Mouse (Mus musculus): ENCODE data around the gene Psmc5. TPM values are rescaled to one million over a fixed set of nuclear protein-coding genes. Genes with fewer than 3 reads are reported as not detected.
"Not testable (repeated sequence)": the region's sequence is repeated elsewhere in the genome, so short reads cannot be mapped to it uniquely, and the experiment has no call there.

Gene Psmc5
- total RNA-seq (2021), result 100 to 1,000 TPM; 109 TPM
- long read RNA-seq, experiment 1, transcript Psmc5-201 (11 exons, 1,316 nt), result major isoform, 164 of 169 reads
- long read RNA-seq, experiment 1, partial matches to known transcripts, result 4 of 169 reads
- long read RNA-seq, experiment 1, other reads (novel, unspliced or antisense), result 1 of 169 reads
- long read RNA-seq, experiment 2, transcript Psmc5-201 (11 exons, 1,316 nt), result major isoform, 83 of 95 reads
- long read RNA-seq, experiment 2, partial matches to known transcripts, result 10 of 95 reads
- long read RNA-seq, experiment 2, other reads (novel, unspliced or antisense), result 1 of 95 reads

DNA sequence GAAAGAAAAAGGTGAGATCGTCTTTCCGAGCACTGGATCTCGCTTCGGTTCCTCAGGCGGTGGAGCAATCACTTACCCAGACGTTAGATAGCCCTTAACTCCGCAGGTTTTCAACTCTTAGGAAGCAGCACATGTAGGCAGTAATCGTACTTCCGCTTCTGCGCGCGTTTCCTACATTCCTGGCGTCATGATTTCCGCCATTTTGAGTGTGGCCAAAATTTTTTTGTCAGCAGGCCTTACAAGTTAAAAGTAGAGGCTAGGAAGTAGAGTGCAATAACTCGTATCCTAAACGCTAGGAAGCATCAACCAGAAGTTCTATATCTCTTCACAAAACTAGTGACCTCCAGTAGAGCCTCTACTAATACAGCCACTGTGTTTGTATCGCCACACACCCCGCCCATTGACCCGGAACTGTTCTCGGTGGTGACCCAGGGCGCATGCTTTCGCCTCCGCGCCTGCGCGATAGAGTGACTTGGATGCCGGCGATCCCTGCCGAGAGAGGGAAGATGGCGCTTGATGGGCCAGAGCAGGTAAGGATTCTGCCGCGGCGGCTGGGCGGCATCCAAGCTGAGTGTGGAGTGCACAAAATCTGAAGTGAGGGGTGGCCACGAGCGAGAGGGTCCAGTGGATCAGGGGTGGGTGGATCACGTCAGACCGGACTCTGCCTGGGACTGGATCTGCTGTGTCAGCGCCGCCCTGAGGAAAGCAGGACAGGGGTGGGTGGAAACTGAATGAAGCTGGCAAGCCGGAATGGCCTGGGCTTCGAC is at the start of gene Psmc5, which contains the start of gene Ftsj3:
Psmc5 (plus strand) TSS at position 470 of the 767 bp plus-strand sequence.
Ftsj3 (minus strand) TSS at position 395 of the 767 bp plus-strand sequence.
- DNase-seq, result peak; percentile 97 to 100

DNA sequence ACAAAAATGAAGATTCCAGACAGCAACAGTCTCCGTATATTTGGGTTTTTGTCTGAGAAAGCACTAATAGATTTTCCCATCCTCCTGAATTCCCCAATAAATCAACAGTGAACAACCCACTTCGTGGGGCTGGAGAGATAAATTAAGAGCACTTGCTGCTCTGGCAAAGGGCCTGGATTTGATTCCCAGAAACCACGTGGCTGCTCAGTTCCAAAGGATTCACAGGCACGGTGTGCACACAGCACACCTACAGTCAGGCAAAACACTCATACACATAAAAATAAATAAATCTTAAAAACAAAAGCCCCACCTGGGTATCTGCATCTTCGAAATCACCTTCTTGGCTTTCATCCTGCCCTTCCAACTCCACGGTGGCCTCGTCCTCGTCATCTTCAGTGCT is 43.2 kb upstream of the Psmc5 start:
- peak; percentile 33 to 55 for DNase-seq

DNA sequence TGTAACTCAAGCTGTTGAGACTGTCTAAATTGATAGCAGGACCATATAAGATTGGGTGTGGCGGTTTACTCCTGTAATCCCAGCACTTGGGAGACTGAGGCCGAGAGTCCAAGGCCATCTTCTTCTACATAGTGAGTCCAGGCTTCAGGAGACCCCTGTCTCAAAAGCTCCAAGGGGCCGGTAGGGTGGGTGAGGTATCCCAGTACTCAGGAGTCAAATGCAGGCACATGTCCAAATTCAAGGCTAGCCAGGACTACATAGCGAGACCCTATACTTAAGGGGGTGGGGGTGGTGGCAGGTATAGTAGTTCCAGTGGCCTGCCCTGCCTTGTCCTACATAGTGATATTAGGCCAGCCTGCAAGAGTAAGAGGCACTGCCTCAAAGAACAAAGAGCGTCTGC is 41.1 kb upstream of the Psmc5 start:
- no peak for DNase-seq

DNA sequence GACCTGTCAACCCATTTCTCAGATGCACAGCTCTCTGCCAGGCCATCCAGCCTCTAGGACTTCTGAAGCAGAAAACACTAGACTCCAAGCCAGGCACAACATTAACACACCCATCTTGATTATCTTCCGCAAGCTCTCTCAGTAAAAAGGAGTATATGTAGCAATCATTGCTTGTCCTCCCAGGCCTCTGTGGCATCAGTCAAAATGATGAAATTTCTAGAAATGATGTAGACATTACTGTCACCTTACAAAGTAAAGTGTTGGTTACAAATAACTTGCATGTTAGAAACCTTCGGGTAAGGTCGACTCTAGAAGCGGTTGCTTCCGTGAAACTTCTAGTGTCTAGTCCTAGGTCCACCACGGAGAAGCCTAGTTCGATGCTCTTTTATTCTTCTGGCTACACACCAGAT is 40.5 kb upstream of the Psmc5 start:
- DNase-seq, result no peak

DNA sequence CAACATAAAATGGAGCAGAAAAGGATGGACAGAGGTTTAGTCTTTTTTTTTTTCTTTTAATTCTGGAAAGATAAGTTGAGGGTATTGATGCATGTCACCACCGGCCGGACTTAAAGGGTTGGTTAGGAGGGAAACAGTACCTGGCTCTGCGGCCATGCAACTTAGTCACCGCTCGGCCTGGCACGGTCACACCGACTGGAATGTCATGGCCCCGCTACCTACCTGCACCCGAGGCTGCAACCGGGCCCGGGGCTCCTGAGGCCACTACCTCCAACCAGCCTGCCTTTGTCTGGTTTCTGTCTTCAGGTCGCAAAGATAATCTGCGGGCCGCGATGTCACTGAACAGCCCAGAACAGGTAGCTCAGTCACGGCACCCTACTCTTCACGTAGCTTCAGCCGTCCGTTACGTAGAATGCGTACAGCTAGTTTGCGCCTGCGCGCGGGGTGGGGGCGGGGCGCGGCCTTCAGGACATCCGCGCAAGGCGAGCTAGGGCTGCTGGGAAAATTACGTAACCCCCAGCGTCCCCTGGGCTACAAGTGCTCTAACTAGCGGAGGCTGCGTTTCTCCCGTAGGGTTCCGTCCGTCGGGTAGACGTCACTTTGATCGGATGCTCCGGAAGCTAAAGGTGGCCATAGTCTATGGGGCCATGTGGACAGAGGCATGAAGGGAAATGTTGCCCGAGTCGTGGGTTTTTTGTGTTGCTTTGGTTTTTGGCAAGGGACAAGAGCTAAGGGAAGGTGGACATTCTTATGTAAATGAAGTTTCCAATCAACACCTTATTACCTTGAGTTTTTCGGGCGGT is 39.8 kb upstream of the Psmc5 start, which contains the start of gene Ccdc47:
Ccdc47 (minus strand) TSS at position 418 of the 803 bp plus-strand sequence.
- DNase-seq, result peak; percentile 95 to 99

DNA sequence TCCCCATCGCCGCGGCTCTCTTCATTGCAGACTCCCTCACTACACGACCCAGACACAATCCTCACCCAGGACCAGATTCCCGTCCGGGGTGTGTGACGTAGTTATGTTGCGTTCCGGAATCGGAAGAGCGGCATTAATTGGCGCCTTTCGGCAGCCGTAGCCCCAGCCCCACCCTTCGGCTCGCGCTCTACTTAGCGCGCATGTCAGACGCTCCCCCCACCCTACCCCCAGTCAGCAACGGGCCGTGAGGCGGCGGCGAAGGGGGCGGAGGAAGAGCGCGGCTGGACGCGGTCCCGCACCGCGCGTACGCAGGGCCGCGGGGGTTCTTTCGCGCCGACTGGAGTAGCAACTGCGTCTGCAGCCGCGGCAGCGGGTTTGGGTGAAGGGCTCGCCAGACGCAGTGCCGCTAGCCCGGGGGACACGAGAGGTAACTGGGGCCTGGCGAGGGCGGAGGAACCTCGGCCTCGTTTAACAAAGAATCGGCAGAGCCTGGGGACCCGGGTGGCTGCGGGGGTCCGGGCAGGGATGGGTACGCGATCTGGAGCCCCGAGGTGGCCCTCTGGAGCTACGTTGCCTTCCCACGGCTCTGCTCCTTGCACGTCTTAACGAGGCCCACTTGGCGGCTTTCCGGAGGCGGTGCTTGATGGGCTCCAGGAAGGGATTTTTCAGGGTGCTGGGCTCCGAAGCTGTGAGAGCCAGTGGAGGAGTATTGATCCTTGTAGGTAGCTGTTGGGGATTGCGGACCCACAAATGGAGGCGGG is 39.0 kb upstream of the Psmc5 start, which contains the start of gene Ddx42:
Ddx42 (plus strand) TSS at position 197 of the 761 bp plus-strand sequence.
- DNase-seq, result peak; percentile 89 to 94

DNA sequence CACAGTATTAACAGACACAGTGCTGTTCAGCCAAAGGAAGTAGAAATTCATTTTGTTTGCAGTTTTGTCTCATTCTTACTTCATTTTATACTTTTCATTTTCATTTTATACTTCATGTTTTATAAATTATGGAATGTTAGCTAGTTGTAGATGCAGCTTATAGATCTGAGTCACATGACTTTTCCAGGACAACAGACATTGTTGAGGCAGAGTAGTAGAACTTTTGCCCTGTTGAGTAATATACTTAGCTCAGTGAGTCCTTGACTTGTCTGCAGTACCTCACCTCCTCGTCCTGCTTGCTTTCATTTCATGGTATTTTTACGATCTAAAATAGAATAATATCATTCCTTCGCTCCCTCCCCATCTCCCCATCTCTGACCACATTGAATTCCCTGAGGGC is 35.4 kb upstream of the Psmc5 start:
- no peak for DNase-seq

DNA sequence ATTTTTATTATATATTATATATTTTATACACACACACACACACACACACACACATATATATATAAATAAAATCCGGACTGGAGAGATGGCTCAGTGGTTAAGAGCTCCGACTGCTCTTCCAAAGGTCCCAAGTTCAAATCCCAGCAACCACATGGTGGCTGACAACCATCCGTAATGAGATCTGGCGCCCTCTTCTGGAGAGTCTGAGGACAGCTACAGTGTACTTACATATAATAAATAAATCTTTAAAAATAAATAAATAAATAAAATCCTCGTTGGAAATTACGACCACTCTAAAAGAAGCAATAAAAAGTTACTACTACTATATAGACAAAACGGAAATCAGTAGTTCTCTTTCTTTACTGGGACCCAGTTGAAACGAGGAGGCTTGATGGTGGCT is 22.0 kb upstream of the Psmc5 start:
- DNase-seq, result not testable (repeated sequence)

DNA sequence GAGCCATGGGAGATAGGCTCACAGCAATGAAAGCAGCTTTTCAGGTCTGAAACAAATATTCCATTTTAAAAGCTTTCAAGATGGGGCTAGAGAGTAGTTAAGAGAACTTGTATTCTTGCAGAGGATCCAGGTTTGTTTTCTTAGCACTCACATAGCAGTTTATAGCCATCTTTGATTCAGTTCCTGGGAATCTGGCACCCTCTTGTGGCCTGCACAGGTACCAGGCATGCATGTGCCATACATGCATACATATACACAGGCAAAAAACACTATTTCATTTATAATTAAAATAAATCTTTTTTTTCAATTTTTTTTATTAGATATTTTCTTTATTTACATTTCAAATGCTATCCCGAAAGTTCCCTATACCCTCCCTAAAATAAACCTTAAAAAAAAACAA is 9.1 kb upstream of the Psmc5 start:
- no peak for DNase-seq

DNA sequence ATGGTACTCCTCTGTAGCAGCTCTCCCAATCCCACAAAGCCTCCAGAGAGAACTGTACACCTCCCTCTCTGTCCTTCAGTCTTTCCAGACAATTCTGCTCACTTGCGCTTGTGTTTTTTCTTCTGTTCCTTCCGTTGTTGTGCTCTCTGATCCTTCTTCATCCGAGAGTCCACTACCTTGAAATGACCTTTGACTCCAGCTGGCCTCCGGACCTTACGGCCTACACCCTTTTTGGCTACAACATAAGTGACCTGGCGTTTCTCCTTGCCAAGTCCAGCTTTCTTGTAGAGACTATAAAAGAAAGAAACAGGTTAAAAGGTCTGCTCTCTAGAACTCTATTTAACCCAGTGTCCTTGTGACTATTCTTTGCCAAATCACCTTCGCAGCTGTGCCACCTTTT is 6.6 kb upstream of the Psmc5 start:
- DNase-seq, result no peak

DNA sequence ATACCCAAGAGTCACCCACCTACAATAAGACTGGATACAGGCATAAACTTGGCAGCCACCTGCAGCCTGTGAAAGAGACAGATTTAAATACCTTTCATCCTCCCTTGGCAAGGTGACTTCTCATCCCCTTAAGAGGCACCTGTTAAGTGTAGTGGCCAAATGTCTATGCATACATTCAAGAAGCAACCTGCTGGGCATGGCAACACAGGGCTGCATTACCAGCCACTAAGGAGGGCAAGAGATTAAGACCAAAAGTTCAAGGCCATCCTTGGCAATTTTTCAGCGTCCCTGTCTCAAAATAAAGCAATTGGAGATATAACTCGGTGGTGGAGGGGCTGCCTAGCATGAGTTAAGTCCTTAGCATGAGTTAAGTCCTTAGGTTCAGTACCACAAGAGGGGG is 1.2 kb upstream of the Psmc5 start:
- DNase-seq, result no peak

DNA sequence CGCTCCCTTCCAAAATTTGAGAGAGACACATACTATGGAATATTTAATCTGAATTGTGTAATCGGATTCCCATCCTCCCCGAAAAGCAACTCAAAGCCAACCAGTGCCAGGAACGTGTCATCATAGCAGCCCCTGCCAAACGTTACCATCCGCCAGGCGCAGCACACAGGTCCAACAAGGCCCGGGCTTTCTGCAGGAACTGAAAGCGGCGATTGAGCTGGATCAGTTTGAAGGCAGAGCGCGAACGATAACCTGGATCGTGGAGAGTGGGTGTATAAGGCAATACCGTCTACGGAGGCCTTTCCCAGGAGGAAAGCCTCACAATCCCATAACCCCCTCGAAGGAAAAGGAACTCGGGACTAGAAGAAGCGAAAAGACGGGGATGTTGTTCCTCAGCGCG is 780 bp upstream of the Psmc5 start:
- DNase-seq, result no peak

DNA sequence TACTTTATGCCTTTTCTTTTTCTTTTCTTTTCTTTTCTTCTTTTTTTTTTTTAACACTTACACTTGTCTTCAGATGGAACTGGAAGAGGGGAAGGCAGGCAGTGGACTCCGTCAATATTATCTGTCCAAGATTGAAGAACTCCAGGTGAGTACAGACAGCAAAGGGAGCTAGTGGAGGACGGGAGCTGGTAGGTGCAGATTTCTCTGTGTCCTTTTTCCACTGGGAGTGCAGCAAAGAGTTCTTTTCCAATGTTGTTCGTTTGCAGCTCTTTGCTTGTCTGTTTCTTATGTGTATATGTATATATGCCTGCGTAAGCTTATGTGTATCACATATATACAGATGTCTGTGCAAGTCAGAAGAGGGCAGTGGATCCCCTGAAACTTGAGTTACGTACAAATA is 821 bp downstream of the Psmc5 start:
- DNase-seq, result peak in 1 of 2 experiments; percentile 47

DNA sequence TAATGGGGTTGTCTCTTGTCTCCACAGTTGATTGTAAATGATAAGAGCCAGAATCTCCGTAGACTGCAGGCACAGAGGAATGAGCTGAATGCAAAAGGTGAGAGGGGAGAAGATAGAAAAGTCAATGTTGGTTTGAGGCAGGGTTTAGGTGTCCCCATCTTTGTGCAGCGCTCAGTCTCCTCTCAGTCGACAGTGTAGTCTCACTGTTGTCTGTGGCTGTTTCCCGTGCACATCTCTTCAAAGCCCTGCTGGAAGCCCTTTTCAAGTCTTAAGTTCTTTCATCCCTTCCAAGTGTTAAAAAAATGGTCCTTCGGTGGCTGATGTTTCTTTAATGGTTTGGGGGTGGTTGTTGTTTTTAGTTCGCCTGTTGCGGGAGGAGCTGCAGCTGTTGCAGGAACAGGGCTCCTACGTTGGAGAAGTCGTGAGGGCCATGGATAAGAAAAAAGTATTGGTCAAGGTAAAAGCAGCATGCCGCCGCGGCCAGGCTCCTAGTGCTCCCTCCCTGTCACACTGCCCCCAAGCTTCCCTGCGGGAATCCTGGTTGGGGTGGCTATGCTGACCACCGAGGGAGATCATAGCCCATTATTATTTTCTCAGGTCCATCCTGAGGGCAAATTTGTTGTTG is 5.0 kb downstream of the Psmc5 start:
- no peak for DNase-seq

DNA sequence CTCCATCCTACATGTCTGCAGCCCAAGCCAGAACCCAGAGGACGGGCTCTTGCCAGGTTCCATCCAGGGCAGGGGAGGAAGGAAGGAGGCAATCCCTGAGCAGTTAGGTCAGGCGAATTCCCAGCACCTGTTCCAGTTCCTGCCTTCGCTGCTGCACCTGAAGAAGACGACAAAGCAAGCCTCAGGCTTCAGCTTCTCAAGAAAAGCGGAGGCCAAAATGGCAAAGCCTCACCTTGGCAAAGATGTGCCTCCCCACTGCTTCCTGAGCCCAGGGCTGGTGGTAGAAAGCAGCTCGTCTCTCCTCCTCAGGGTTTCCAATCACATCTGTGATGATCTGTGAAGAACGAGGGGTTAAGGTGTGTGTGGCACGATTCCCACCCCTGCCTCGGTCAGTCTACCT is 8.0 kb downstream of the Psmc5 start:
- no peak for DNase-seq

DNA sequence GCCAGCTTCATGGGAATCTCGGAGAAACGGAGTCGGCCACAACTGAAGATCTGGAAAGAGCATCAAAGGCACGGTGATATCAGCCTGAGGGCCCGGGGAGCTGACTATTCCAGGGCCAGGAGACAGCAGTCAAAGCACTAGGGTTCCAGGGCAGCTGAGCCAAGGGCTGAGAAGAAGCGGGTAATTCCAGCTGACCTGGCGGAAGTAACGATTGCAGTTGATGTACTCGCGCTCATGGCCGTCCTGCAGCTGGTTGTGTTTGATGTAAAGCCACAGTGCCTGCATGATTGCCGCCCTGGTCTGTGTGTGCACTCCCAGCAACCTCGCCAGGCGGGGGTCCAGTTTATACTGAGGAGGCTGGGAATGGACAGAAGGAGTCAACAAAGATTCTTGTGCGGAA is 9.0 kb downstream of the Psmc5 start:
- no peak for DNase-seq

DNA sequence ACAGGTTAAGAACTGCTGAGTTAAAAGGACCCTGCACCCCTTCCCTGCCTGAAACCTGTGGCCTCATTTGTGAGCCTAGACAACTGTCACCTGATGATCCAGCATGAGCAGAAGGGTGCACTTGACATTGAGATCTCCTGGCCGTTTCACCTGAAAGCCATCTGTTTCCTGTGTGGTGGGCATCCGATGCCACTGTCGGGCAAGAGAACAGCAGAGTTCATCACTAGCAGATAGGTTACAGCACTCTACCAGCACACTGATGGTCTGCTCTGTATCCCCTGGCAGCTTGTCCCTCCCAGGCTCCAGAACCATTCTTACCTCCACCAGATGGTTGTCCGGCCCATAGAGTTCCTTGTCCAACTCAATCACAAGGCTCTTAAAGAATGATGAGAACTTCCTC is 9.6 kb downstream of the Psmc5 start:
- DNase-seq, result no peak

DNA sequence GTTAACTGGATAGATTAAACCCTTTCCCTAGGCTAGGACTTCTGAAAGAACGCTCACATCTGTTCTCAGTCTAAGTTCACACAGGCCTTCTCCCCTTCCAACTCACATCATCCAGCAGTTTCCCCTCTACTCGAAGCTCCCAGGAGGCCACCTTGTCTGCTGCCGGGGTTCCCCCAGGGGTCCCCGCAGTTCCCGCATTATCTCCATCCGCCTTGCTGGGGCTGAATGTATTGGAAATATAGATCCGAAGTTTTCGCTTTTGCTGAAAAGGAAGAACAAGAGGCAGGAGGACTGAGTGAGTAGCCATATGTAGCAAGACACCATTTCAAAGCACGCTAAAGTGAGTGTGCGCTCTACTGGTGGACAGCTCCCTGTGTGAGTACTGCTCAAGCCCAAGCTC is 10.5 kb downstream of the Psmc5 start:
- DNase-seq, result no peak

DNA sequence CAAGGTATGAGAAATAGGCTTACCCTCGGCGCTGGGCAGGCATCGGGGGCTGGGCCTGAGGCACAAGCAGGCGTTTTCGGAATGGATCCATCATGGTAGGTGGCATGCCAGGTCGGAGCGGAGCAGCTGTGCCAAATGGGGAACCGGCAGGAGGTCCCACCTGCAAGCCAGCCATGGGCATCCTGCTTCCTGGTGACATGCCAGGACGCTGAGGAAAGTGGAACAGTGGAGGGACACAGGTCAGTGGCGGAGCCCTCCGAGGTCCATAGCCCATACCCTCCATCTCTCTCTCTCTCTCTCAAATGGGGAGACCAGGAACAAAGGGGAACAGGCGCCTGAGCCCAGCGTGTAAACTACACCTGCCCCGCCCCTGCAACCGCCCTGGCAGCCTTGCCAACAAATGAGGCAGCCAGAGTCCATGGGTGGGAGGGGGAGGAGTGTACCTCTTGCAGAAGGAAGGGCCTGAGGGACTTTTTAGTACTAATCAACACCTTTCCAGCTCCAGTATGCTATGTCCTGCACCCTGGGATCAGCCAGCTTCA is 11.4 kb downstream of the Psmc5 start:
- DNase-seq, result peak; percentile 54

DNA sequence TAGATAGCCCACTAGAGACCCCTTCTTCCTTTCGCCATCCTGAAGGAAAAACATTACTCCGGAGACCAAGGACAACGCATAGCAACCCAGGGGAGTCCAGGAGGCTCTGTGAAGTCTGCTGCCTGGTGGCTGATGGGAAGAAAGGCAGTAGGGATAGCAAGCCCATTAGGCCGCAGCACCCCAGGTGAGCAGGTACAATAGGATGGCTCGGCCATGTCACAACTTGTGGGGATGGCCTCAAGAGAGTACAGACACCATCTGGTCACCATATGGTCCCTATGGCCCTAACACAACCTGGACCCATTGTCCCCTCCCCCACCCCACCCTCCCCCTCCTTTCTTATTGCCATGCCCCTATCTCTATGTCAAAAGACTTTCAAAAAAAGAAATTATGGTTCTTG is 11.9 kb downstream of the Psmc5 start:
- DNase-seq, result no peak
